Mouse (Mus musculus) layer of hippocampus, adult 6 months (tissue): Measurements from ENCODE around the gene Gm382. TPM values are rescaled to one million over a fixed set of nuclear protein-coding genes. Genes with fewer than 3 reads are reported as not detected.

Experiments
- long read RNA-seq, 2 experiments: library from polyadenylated mRNA; unstranded; transcript quantifications; one replicate each; pipeline ENCODE4 v2.0.0; 2019 to 2020
- polyA plus RNA-seq: library from polyadenylated mRNA; unstranded; fragments of <200 nt; fragmentation: Nextera tagmentation; gene quantifications from 2 replicates; pipeline ENCODE4 v1.2.3, GENCODE M21; 2021

Gene Gm382
- not detected in 2 replicates for polyA plus RNA-seq
- long read RNA-seq, experiment 1, result 0 reads
- long read RNA-seq, experiment 2, result 0 reads

DNA sequence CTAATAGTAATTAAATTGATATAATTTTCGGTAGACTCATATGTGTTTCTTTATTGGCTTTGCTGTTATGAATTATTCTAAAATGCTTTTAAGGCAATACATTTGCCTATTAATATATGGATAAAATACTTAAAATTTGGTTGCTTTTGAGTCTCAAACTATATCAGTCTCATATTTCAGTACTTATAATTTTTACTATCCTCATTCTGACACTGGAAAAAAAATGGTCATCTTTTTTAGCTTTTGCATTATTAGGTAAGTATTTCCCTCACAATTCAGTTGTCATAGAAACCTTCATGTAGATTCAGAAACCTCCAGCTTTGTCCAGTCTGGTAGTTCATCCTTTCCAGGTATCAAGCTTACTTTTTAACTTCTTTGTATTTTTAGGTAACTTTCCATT, at the start of gene Gm382:
Gm382 (plus strand) TSS at position 301 of the 400 bp plus-strand sequence.

Other genes with a start within 250 kb of the Gm382 start
- gene 4932411N23Rik, start 224.1 kb upstream of the Gm382 start, polyA plus RNA-seq, result not detected in 2 replicates